17 mouse cellular contexts compared by ENCODE assay signal in the genomic region with DNA sequence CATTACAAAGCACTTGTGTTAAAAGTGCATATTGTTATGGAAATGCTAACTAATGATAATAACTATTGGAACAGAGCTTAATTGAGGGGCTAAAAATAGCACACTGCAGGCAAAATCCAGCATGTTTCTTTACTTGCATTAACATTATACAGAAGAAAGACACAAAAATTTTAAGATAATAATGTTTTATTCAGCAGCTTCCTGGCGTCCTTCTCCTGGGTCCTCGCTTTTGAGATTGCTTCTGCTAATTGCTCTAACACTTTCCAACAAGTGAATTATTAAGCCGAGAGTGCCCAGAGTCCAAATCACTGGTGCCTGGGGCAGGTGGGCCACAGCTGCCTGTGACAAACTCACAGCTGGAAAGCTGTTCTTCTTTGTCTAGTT.
A peak's percentile ranks its signal among the peaks of the same experiment; 100 is the strongest.
DNase-seq lines count a peak whose midpoint lies in the region; ATAC-seq and TF ChIP-seq lines count a peak whose summit lies in the region.
"Had no signal": no experiment of that assay in that cellular context is flagged by ENCODE, and none has a peak within 500 bp of the region (broad histone marks: within the 10 kb centered on the region; RNA-seq: fewer than 3 reads in every experiment).

No protein-coding gene starts in this region.

- no peak for TF ChIP-seq CTCF in brain, embryonic 14.5 days (IDR thresholded peaks at IDR 0.05; ENCODE audit: borderline replicate concordance, extremely low read depth, insufficient read depth, insufficient read length)

- 37% methylated on average over 3 of the region's 3 CpGs for WGBS in kidney, embryonic 16.5 days
- 35% methylated on average over 3 of the region's 3 CpGs for WGBS in hindbrain, embryonic 12.5 days

- H3K27ac ChIP-seq in kidney, embryonic 16.5 days (ENCODE audit: low read length) = no peak overlapping the region
- no peak overlapping the region for H3K27ac ChIP-seq in hindbrain, embryonic 12.5 days
- H3K27ac ChIP-seq: limb, embryonic 12.5 days; liver, embryonic 13.5 days; lung, embryonic 15.5 days had no signal

- ATAC-seq in kidney, embryonic 16.5 days (ENCODE audit: low FRiP score, low TSS enrichment) = no peak
- ATAC-seq in hindbrain, embryonic 12.5 days (ENCODE audit: low FRiP score) = peak; percentile 50; the same call in 1 of the 2 replicates
- ATAC-seq: inflammation-experienced regulatory T-cells, adult 6 months had no signal

- H3K9me3 ChIP-seq in kidney, embryonic 16.5 days (ENCODE audit: low read length) = no peaks in the 10 kb centered on the region
- H3K9me3 ChIP-seq in hindbrain, embryonic 12.5 days (replicated peaks) = no peaks in the 10 kb centered on the region
- H3K9me3 ChIP-seq: limb, embryonic 12.5 days; liver, embryonic 13.5 days; lung, embryonic 15.5 days had no signal

- TF ChIP-seq POLR2A in brain, embryonic 14.5 days (IDR thresholded peaks at IDR 0.05; ENCODE audit: borderline replicate concordance, extremely low read depth, insufficient read depth, insufficient read length, poor library complexity, severe bottlenecking) = no peak

- peak; percentile 8 for DNase-seq in kidney, adult 11 months
- peak; percentile 84 for DNase-seq in brain, embryonic 14.5 days (ENCODE audit: low read depth)
- DNase-seq in kidney, postnatal 25 days = peak; percentile 48 to 49
- no peak for DNase-seq in cerebellum, adult 9-10 months
- no peak for DNase-seq in heart, postnatal 36 days
- DNase-seq in layer of hippocampus, postnatal 36 days = no peak
- DNase-seq: adrenal gland, adult 8-10 months; cerebellum, adult 18-20 months; gastrocnemius, postnatal 36 days; liver, embryonic 13.5 days; thymus, adult 18-20 months had no signal

- H3K4me1 ChIP-seq in kidney, embryonic 16.5 days (ENCODE audit: insufficient read depth, low read length) = no peaks in the 10 kb centered on the region
- 0 out of 2 replicates have a peak, but pooled peaks cover 3% of the 10 kb centered on the region for H3K4me1 ChIP-seq in hindbrain, embryonic 12.5 days
- H3K4me1 ChIP-seq: limb, embryonic 12.5 days; liver, embryonic 13.5 days; lung, embryonic 15.5 days had no signal

- H3K36me3 ChIP-seq in kidney, embryonic 16.5 days (ENCODE audit: insufficient read depth, low read length) = no peaks in the 10 kb centered on the region
- H3K36me3 ChIP-seq in hindbrain, embryonic 12.5 days = no peaks in the 10 kb centered on the region
- H3K36me3 ChIP-seq: limb, embryonic 12.5 days; liver, embryonic 13.5 days; lung, embryonic 15.5 days had no signal

- H3K4me3 ChIP-seq in kidney, embryonic 16.5 days (ENCODE audit: low read length) = no peak overlapping the region
- H3K4me3 ChIP-seq in hindbrain, embryonic 12.5 days = no peak overlapping the region
- H3K4me3 ChIP-seq: erythroblast, embryonic 14.5 days; limb, embryonic 12.5 days; liver, embryonic 13.5 days; lung, embryonic 15.5 days had no signal

- H3K9ac ChIP-seq in kidney, embryonic 16.5 days (replicated peaks; ENCODE audit: low read length) = no peak overlapping the region
- no peak overlapping the region for H3K9ac ChIP-seq in hindbrain, embryonic 12.5 days
- H3K9ac ChIP-seq: limb, embryonic 12.5 days; liver, embryonic 13.5 days; lung, embryonic 15.5 days had no signal

- H3K4me2 ChIP-seq in kidney, embryonic 16.5 days (replicated peaks; ENCODE audit: low read depth, low read length) = no peak overlapping the region
- H3K4me2 ChIP-seq in hindbrain, embryonic 12.5 days (replicated peaks) = no peak overlapping the region
- H3K4me2 ChIP-seq: limb, embryonic 12.5 days; liver, embryonic 13.5 days; lung, embryonic 15.5 days had no signal

- intact Hi-C loops in heart, postnatal 36 days (cut with DNase I) = no loop called here

- no peaks in the 10 kb centered on the region for H3K27me3 ChIP-seq in kidney, embryonic 16.5 days (ENCODE audit: insufficient read depth, low read length)
- H3K27me3 ChIP-seq in hindbrain, embryonic 12.5 days = no peaks in the 10 kb centered on the region
- H3K27me3 ChIP-seq: limb, embryonic 12.5 days; liver, embryonic 13.5 days; lung, embryonic 15.5 days had no signal

Comparison
In these comparisons a context has a peak if more than half of its experiments do, and no peak if none do; other contexts are left out.
1. DNase-seq: peak in kidney, adult 11 months (single experiment), brain, embryonic 14.5 days (single experiment) and kidney, postnatal 25 days (2 of 2); none in cerebellum, adult 9-10 months (single experiment), heart, postnatal 36 days (0 of 2) and layer of hippocampus, postnatal 36 days (0 of 2).